Mouse (Mus musculus) layer of hippocampus, postnatal 10 days (tissue): ENCODE results near the gene Masp2. TPM values are rescaled to one million over a fixed set of nuclear protein-coding genes. Genes with fewer than 3 reads are reported as not detected.

ENCODE experiments used
- DNase-seq, 2 experiments: peaks; one replicate each; pipeline ENCODE4 v3.0.0; 2021; ENCODE audit warnings: low spot score in 2 of 2
- total RNA-seq, 2 experiments: library from RNA; stranded (reverse); gene quantifications; 2 replicates each; pipeline ENCODE4 v1.2.3; 2021

Gene Masp2
- total RNA-seq, 2 experiments from 2014 or later: 2.2 to 2.9 TPM

GRCm38 (mm10) chr4:148600316-148600715 is 2.0 kb upstream of the Masp2 start:
- no peak for DNase-seq

- no peak for DNase-seq
These were observed 483 bp upstream of the Masp2 start for GRCm38 (mm10) chr4:148601871-148602270.

GRCm38 (mm10) chr4:148603376-148604139 is 1.2 kb downstream of the Masp2 start:
- DNase-seq: no peak

- no peak for DNase-seq
These were observed 1.8 kb downstream of the Masp2 start for GRCm38 (mm10) chr4:148604141-148604540.

- DNase-seq: peak; percentile 74 to 77
These were observed 2.3 kb downstream of the Masp2 start for GRCm38 (mm10) chr4:148604541-148605165.

- DNase-seq: peak; percentile 80 to 83
These were observed 5.4 kb downstream of the Masp2 start for GRCm38 (mm10) chr4:148607758-148608157.

- DNase-seq: no peak
These were observed 7.5 kb downstream of the Masp2 start for GRCm38 (mm10) chr4:148609805-148610204.

GRCm38 (mm10) chr4:148610631-148611364 is 8.4 kb downstream of the Masp2 start:
- no peak for DNase-seq

- no peak for DNase-seq
These were observed 10.2 kb downstream of the Masp2 start for GRCm38 (mm10) chr4:148612557-148612956.

GRCm38 (mm10) chr4:148613738-148614137 is 11.4 kb downstream of the Masp2 start:
- no peak for DNase-seq

GRCm38 (mm10) chr4:148619805-148620204 is 17.5 kb downstream of the Masp2 start:
- DNase-seq: no peak

GRCm38 (mm10) chr4:148620718-148621117 is 18.4 kb downstream of the Masp2 start:
- no peak for DNase-seq

- DNase-seq: no peak
These were observed 20.1 kb downstream of the Masp2 start for GRCm38 (mm10) chr4:148622485-148622884.

GRCm38 (mm10) chr4:148623609-148624008 is 21.3 kb downstream of the Masp2 start:
- no peak for DNase-seq

- no peak for DNase-seq
These were observed 22.7 kb downstream of the Masp2 start for GRCm38 (mm10) chr4:148625010-148625409.

- DNase-seq: peak in 1 of 2 experiments; percentile 47
These were observed 23.6 kb downstream of the Masp2 start for GRCm38 (mm10) chr4:148625756-148626622.

- peak; percentile 95 to 97 for DNase-seq
These were observed 24.4 kb downstream of the Masp2 start, which contains the start of gene Tardbp for GRCm38 (mm10) chr4:148626623-148627185. Gene Tardbp (minus strand): TSS chr4:148627019.

- no peak for DNase-seq
These were observed 24.9 kb downstream of the Masp2 start for GRCm38 (mm10) chr4:148627246-148627645.

GRCm38 (mm10) chr4:148632013-148632692 is 29.8 kb downstream of the Masp2 start:
- DNase-seq: no peak
